Mouse (Mus musculus) stomach, postnatal 0 days (tissue): Measurements from ENCODE around the gene Inpp5f.
"Not testable (repeated sequence)": the region's sequence is repeated elsewhere in the genome, so short reads cannot be mapped to it uniquely, and the experiment has no call there.

ENCODE experiments used
- CTCF ChIP-seq: IDR thresholded peaks from 2 replicates; pipeline ENCODE4 v1.5.1; 2016; ENCODE audit warnings: antibody characterized with exemption, low read depth, mild to moderate bottlenecking, moderate library complexity
- EP300 ChIP-seq: optimal IDR thresholded peaks from 2 replicates; pipeline ENCODE3; 2016; ENCODE audit warnings: antibody characterized with exemption

DNA sequence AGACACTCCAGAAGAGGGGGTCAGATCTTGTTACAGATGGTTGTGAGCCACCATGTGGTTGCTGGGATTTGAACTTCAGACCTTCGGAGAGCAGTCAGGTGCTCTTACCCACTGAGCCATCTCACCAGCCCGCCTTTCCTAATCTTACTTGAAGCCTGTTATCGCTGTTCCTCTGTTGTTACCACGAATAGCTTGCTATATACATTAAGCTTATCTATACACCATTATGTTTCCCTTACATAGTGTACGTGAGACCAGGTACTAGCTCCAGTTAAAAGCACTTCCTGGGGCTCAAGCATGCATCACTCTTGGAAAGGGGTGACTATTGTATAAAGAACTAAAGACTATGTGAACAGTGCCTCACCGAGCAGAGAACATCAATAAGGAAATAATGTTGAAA, 88.8 kb downstream of the Inpp5f start:
- not testable (repeated sequence) for TF ChIP-seq CTCF, EP300
